Mouse (Mus musculus) adrenal gland (tissue): Measurements from ENCODE around the gene Ddx52.

Experiments
- intact Hi-C: fragments of 180-260 bp; cut with DNase I; formaldehyde crosslinking; loops from one replicate; pipeline ENCODE4 v1.15.1; 2025

Gene Ddx52

GRCm38 (mm10) chr11:83967436-83968204 is 25.8 kb downstream of the Ddx52 start:
- intact Hi-C loops, result no loop called here

GRCm38 (mm10) chr11:83968205-83968575 is 26.3 kb downstream of the Ddx52 start:
- intact Hi-C loops, result no loop called here

- intact Hi-C loops, result no loop called here
Measured at GRCm38 (mm10) chr11:83969040-83969439, 27.2 kb downstream of the Ddx52 start.

GRCm38 (mm10) chr11:83974561-83975346 is 32.9 kb downstream of the Ddx52 start:
- intact Hi-C loops, result no loop called here

- intact Hi-C loops, result no loop called here
Measured at GRCm38 (mm10) chr11:83975488-83975887, 33.6 kb downstream of the Ddx52 start.

- intact Hi-C loops, result no loop called here
Measured at GRCm38 (mm10) chr11:83976236-83976977, 34.5 kb downstream of the Ddx52 start.

GRCm38 (mm10) chr11:83977810-83978209 is 35.9 kb downstream of the Ddx52 start:
- intact Hi-C loops, result no loop called here

- intact Hi-C loops, result no loop called here
Measured at GRCm38 (mm10) chr11:83979992-83980391, 38.1 kb downstream of the Ddx52 start.

GRCm38 (mm10) chr11:83981338-83981737 is 39.5 kb downstream of the Ddx52 start:
- intact Hi-C loops, result no loop called here

GRCm38 (mm10) chr11:83991701-83992100 is 49.8 kb downstream of the Ddx52 start:
- intact Hi-C loops, result no loop called here

- intact Hi-C loops, result no loop called here
Measured at GRCm38 (mm10) chr11:83993428-83993827, 51.6 kb downstream of the Ddx52 start.

GRCm38 (mm10) chr11:83994481-83994880 is 52.6 kb downstream of the Ddx52 start:
- intact Hi-C loops, result no loop called here

GRCm38 (mm10) chr11:83995535-83995950 is 53.7 kb downstream of the Ddx52 start:
- intact Hi-C loops, result no loop called here

- intact Hi-C loops, result no loop called here
Measured at GRCm38 (mm10) chr11:83997171-83997868, 55.5 kb downstream of the Ddx52 start.

- intact Hi-C loops, result no loop called here
Measured at GRCm38 (mm10) chr11:83998993-83999392, 57.1 kb downstream of the Ddx52 start.

GRCm38 (mm10) chr11:83999411-83999915 is 57.6 kb downstream of the Ddx52 start:
- intact Hi-C loops, result no loop called here

- intact Hi-C loops, result no loop called here
Measured at GRCm38 (mm10) chr11:84001257-84001656, 59.4 kb downstream of the Ddx52 start.

GRCm38 (mm10) chr11:84003986-84004385 is 62.1 kb downstream of the Ddx52 start:
- intact Hi-C loops, result no loop called here

- intact Hi-C loops, result no loop called here
Measured at GRCm38 (mm10) chr11:84009001-84009400, 67.1 kb downstream of the Ddx52 start.

GRCm38 (mm10) chr11:84010411-84010810 is 68.5 kb downstream of the Ddx52 start:
- intact Hi-C loops, result no loop called here

- intact Hi-C loops, result no loop called here
Measured at GRCm38 (mm10) chr11:84011050-84011449, 69.2 kb downstream of the Ddx52 start.
